Mouse (Mus musculus) heart, adult 2 months (tissue): ENCODE measurements around the gene Mad2l1bp. TPM values are rescaled to one million over a fixed set of nuclear protein-coding genes. Genes with fewer than 3 reads are reported as not detected.

ENCODE experiments used
- DNase-seq, 2 experiments: peaks; one replicate each; pipeline ENCODE4 v3.0.0; 2021
- H3K27ac ChIP-seq: fragments of 200-600 bp; 2 replicates; pipeline ENCODE4 v1.8.1; 2022
- H3K27me3 ChIP-seq: fragments of 200-500 bp; 2 replicates; pipeline ENCODE4 v1.6.1; 2012; ENCODE audit warnings: mild to moderate bottlenecking, low read length, inconsistent platforms, mixed read lengths; ENCODE audit not compliant: control insufficient read depth, insufficient read depth
- H3K36me3 ChIP-seq: fragments of 200-500 bp; 2 replicates; pipeline ENCODE4 v1.6.1; 2012; ENCODE audit warnings: low read length, inconsistent platforms; ENCODE audit not compliant: control insufficient read depth, insufficient read depth
- H3K4me1 ChIP-seq: fragments of 200-500 bp; 2 replicates; pipeline ENCODE4 v1.6.1; 2011; ENCODE audit warnings: low read length; ENCODE audit not compliant: control insufficient read depth, insufficient read depth
- H3K4me3 ChIP-seq: fragments of 200-600 bp; 2 replicates; pipeline ENCODE4 v1.8.1; 2022
- H3K79me2 ChIP-seq: fragments of 200-500 bp; replicated peaks from 2 replicates; pipeline ENCODE4 v1.6.1; 2012; ENCODE audit warnings: mild to moderate bottlenecking, inconsistent platforms, low read length, moderate library complexity, mixed read lengths; ENCODE audit not compliant: control insufficient read depth, insufficient read depth
- H3K9ac ChIP-seq: fragments of 200-500 bp; 2 replicates; pipeline ENCODE4 v1.6.1; 2012; ENCODE audit warnings: low read depth, mild to moderate bottlenecking, control low read depth, inconsistent platforms, low read length, mixed read lengths
- CTCF ChIP-seq: fragments of 200-600 bp; IDR thresholded peaks from 2 replicates; pipeline ENCODE4 v1.8.1; 2022; ENCODE audit warnings: antibody characterized with exemption, mild to moderate bottlenecking, moderate library complexity
- EP300 ChIP-seq: fragments of 200-500 bp; IDR thresholded peaks from 2 replicates; pipeline ENCODE4 v1.6.1; 2011; ENCODE audit warnings: low read depth, low read length, control low read depth; ENCODE audit not compliant: insufficient read depth
- POLR2A ChIP-seq: fragments of 200-500 bp; IDR thresholded peaks from 2 replicates; pipeline ENCODE4 v1.6.1; 2011; ENCODE audit warnings: mild to moderate bottlenecking, low read depth, low read length, control low read depth; ENCODE audit not compliant: insufficient read depth
- WGBS: fragments of 180-500 bp; shearing (Covaris S2); methylation state at CpG from one replicate; pipeline ENCODE4 v1.1.7; 2018; 5-methylcytosine and 5-hydroxymethylcytosine counted together
- intact Hi-C: fragments of 180-260 bp; cut with DNase I; formaldehyde crosslinking; loops from one replicate; pipeline ENCODE4 v1.15.1; 2025
- polyA plus RNA-seq: library from polyadenylated mRNA; depleted of rRNA; stranded (reverse); fragments of >200 nt; gene quantifications from 2 replicates; pipeline ENCODE4 v1.2.3, GENCODE M21; 2012
- total RNA-seq, 2 experiments: library from RNA; stranded (reverse); gene quantifications; 2 replicates each; pipeline ENCODE4 v1.2.3; 2021

The Mad2l1bp gene
- total and polyA plus RNA-seq, 3 experiments = 17.1 to 24.1 (median 21.0) TPM

DNA sequence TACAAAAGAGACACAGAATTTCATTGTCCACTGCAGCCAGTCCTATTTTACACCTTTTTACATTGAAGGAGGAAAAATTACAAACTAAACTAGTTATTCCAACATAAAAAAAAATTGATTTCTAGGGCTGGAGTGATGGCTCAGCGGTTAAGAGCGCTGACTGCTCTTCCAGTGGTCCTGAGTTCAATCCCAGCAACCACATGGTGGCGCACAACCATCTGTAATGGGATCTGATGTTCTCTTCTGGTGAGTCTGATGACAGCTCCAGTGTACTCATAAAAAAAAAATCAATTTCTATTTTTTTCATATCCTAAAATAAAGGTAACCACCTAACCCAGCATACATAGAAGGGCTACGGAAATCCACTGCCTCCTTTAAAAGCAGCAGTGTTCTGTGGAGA is 28.9 kb upstream of the Mad2l1bp start:
- no peak for DNase-seq
- 92% methylated on average over 4 of the region's 4 CpGs for WGBS

GRCm38 (mm10) chr17:46170538-46170937 is 17.2 kb upstream of the Mad2l1bp start:
- intact Hi-C loops = no loop called here
- Histone ChIP-seq H3K4me3 (no peak overlapping the region), H3K79me2 (no peaks in the 10 kb centered on the region), H3K4me1 (peaks cover 3% of the 10 kb centered on the region), H3K9ac (no peak overlapping the region), H3K27me3 (no peaks in the 10 kb centered on the region), H3K27ac (no peak overlapping the region), H3K36me3 (no peaks in the 10 kb centered on the region; the same call in 1 of the 2 replicates)
- DNase-seq = no peak
- TF ChIP-seq EP300 (0 out of 2 replicates have a peak, but pooled peaks have one; percentile 17), POLR2A (no peak), CTCF (peak; percentile 82)
- 78% methylated on average over 3 of the region's 3 CpGs for WGBS

More for the DNA sequence above, 28.9 kb upstream of the Mad2l1bp start:
- H3K4me3 ChIP-seq = no peak overlapping the region
- intact Hi-C loops = no loop called here
- H3K27me3 ChIP-seq = no peaks in the 10 kb centered on the region
- H3K79me2 ChIP-seq = no peaks in the 10 kb centered on the region
- H3K27ac ChIP-seq = no peak overlapping the region
- no peaks in the 10 kb centered on the region for H3K4me1 ChIP-seq
- TF ChIP-seq CTCF = peak; percentile 55
- no peak for TF ChIP-seq EP300
- no peak for TF ChIP-seq POLR2A
- H3K36me3 ChIP-seq = no peaks in the 10 kb centered on the region
- H3K9ac ChIP-seq = no peak overlapping the region

- no peaks in the 10 kb centered on the region for H3K79me2 ChIP-seq
- H3K4me1 ChIP-seq = peaks cover 3% of the 10 kb centered on the region
- H3K4me3 ChIP-seq = no peak overlapping the region
- H3K27me3 ChIP-seq = no peaks in the 10 kb centered on the region
- WGBS = 68% methylated on average over 5 of the region's 5 CpGs
- intact Hi-C loops = loop anchor here (5.0 to 10.0 kb wide), 2 partner anchors 34 to 434 kb away; partner anchors contain the start of genes 1600014C23Rik, Polh and Xpo5
- peak overlapping the region; percentile 20 for H3K27ac ChIP-seq
- no peaks in the 10 kb centered on the region; the same call in 1 of the 2 replicates for H3K36me3 ChIP-seq
- peak in 1 of 2 experiments; percentile 21 for DNase-seq
- TF ChIP-seq POLR2A = no peak
- TF ChIP-seq CTCF = no peak
- TF ChIP-seq EP300 = no peak
- no peak overlapping the region for H3K9ac ChIP-seq
Measured at GRCm38 (mm10) chr17:46168768-46169167, 15.4 kb upstream of the Mad2l1bp start.

- Histone ChIP-seq H3K9ac (no peak overlapping the region), H3K27ac (peak overlapping the region; percentile 20), H3K79me2 (no peaks in the 10 kb centered on the region), H3K27me3 (no peaks in the 10 kb centered on the region), H3K4me3 (no peak overlapping the region), H3K4me1 (peaks cover 5% of the 10 kb centered on the region), H3K36me3 (no peaks in the 10 kb centered on the region; the same call in 1 of the 2 replicates)
- intact Hi-C loops = loop anchor here (5.0 to 10.0 kb wide), 2 partner anchors 34 to 434 kb away; partner anchors contain the start of genes 1600014C23Rik, Polh and Xpo5
- peak in 1 of 2 experiments; percentile 23 for DNase-seq
- 13% methylated on average over 5 of the region's 5 CpGs for WGBS
- TF ChIP-seq POLR2A (no peak), CTCF (no peak), EP300 (no peak)
Measured at GRCm38 (mm10) chr17:46168318-46168717, 15.0 kb upstream of the Mad2l1bp start.

DNA sequence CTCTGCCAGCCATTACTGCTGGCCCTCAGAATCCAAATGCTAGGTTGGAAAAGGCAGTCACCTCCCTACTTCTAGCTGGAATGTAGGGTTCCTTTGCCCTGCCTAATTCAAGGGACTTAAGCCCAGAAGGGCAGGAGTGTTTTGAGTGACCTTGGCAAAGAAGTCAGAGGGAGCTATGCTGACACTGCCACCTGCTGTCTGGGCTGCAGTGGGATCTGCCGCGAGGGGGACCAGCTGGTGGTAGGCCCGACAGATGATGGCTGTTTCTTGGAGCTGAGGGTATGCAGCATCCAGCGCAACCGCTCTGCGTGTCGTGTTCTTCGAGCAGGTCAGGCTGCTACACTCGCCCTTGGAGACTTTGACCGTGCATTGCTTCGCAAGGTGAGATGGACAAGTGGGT is 13.7 kb upstream of the Mad2l1bp start:
- Histone ChIP-seq H3K9ac (0 out of 2 replicates have a peak overlapping the region, but pooled peaks have one; percentile 19), H3K4me1 (peaks cover 8% of the 10 kb centered on the region), H3K79me2 (no peaks in the 10 kb centered on the region), H3K27ac (peak overlapping the region; percentile 66), H3K27me3 (no peaks in the 10 kb centered on the region), H3K4me3 (no peak overlapping the region), H3K36me3 (no peaks in the 10 kb centered on the region; the same call in 1 of the 2 replicates)
- WGBS = 77% methylated on average over 11 of the region's 11 CpGs
- TF ChIP-seq CTCF = peak; percentile 72
- TF ChIP-seq POLR2A = 0 out of 2 replicates have a peak, but pooled peaks have one; percentile 6
- peak; percentile 27; the same call in 1 of the 2 replicates for TF ChIP-seq EP300
- intact Hi-C loops = loop anchor here (5.0 to 10.0 kb wide), 2 partner anchors 35 to 432 kb away; partner anchors contain the start of genes 1600014C23Rik, Polh and Xpo5
- DNase-seq = peak in 1 of 2 experiments; percentile 22

- TF ChIP-seq EP300 (no peak), CTCF (no peak), POLR2A (no peak)
- no peaks in the 10 kb centered on the region for H3K27me3 ChIP-seq
- H3K9ac ChIP-seq = no peak overlapping the region
- intact Hi-C loops = loop anchor here (5.0 to 10.0 kb wide), 2 partner anchors 36 to 431 kb away; partner anchors contain the start of genes 1600014C23Rik, Polh and Xpo5
- 51% methylated on average over 5 of the region's 5 CpGs for WGBS
- H3K79me2 ChIP-seq = no peaks in the 10 kb centered on the region
- H3K27ac ChIP-seq = peak overlapping the region; percentile 66; the same call in 1 of the 2 replicates
- H3K4me3 ChIP-seq = no peak overlapping the region
- H3K4me1 ChIP-seq = peaks cover 11% of the 10 kb centered on the region
- no peaks in the 10 kb centered on the region; the same call in 1 of the 2 replicates for H3K36me3 ChIP-seq
- no peak for DNase-seq
Measured at GRCm38 (mm10) chr17:46166270-46166669, 12.9 kb upstream of the Mad2l1bp start.
